Mouse (Mus musculus) embryonic facial prominence, embryonic 11.5 days (tissue): ENCODE data around the gene Etfb. TPM values are rescaled to one million over a fixed set of nuclear protein-coding genes. Genes with fewer than 3 reads are reported as not detected.

Experiments used
- ATAC-seq: fragments of 200-750 bp; cut with Nextera tagmentation; replicated peaks from 2 replicates; pipeline ENCODE4 v1.8.0; 2017; ENCODE audit warnings: low read depth; ENCODE audit not compliant: insufficient number of reproducible peaks, low FRiP score, low TSS enrichment
- DNase-seq: peaks from one replicate; pipeline ENCODE4 v3.0.0-alpha.2; 2015; ENCODE audit warnings: low spot score
- H3K27ac ChIP-seq: fragments of 300-500 bp; sonication (generic); replicated peaks from 2 replicates; pipeline ENCODE4 v1.5.1; 2014; ENCODE audit warnings: mild to moderate bottlenecking, low read depth, low read length, control low read depth
- H3K27me3 ChIP-seq: fragments of 300-500 bp; sonication (generic); 2 replicates; pipeline ENCODE4 v1.6.1; 2014; ENCODE audit warnings: mild to moderate bottlenecking, low read length, moderate library complexity, mixed read lengths; ENCODE audit not compliant: control insufficient read depth, insufficient read depth
- H3K36me3 ChIP-seq: fragments of 300-500 bp; sonication (generic); replicated peaks from 2 replicates; pipeline ENCODE4 v1.6.1; 2014; ENCODE audit warnings: low read depth, mild to moderate bottlenecking, low read length, moderate library complexity, mixed read lengths; ENCODE audit not compliant: control insufficient read depth, insufficient read depth
- H3K4me1 ChIP-seq: fragments of 300-500 bp; sonication (generic); 2 replicates; pipeline ENCODE4 v1.6.1; 2014; ENCODE audit warnings: low read length, mixed read lengths; ENCODE audit not compliant: control insufficient read depth, insufficient read depth
- H3K4me2 ChIP-seq: fragments of 300-500 bp; sonication (generic); 2 replicates; pipeline ENCODE4 v1.6.1; 2014; ENCODE audit warnings: low read depth, mild to moderate bottlenecking, control low read depth, low read length, moderate library complexity
- H3K4me3 ChIP-seq: fragments of 300-500 bp; sonication (generic); 2 replicates; pipeline ENCODE4 v1.5.1; 2014; ENCODE audit warnings: low read depth, low read length, control low read depth
- H3K9ac ChIP-seq: fragments of 300-500 bp; sonication (generic); replicated peaks from 2 replicates; pipeline ENCODE4 v1.6.1; 2014; ENCODE audit warnings: mild to moderate bottlenecking, control low read depth, low read length
- H3K9me3 ChIP-seq: fragments of 300-500 bp; sonication (generic); replicated peaks from 2 replicates; pipeline ENCODE4 v1.6.1; 2016; ENCODE audit warnings: mild to moderate bottlenecking, low read length, inconsistent platforms, mixed read lengths; ENCODE audit not compliant: control insufficient read depth
- WGBS: fragments of 180-500 bp; shearing (Covaris S2); extraction: QIAGEN DNeasy Blood & Tissue Kit; methylation state at CpG from one replicate; pipeline ENCODE4 v1.1.7; 2014; 5-methylcytosine and 5-hydroxymethylcytosine counted together
- polyA plus RNA-seq: library from polyadenylated mRNA; unstranded; fragments of >200 nt; fragmentation: Nextera tagmentation; extraction: Ambion mirVana; gene quantifications from 2 replicates; pipeline ENCODE4 v1.2.1, GENCODE M21; 2014

Etfb gene
- polyA plus RNA-seq, 1 experiment from 2014 or later: 240 TPM

GRCm38 (mm10) chr7:43452609-43453008 is 8.7 kb downstream of the Etfb start:
- ATAC-seq (no peak), DNase-seq (peak; percentile 8)
- 45% methylated on average over 4 of the region's 4 CpGs for WGBS
- Histone ChIP-seq H3K4me2 (no peak overlapping the region), H3K27me3 (no peaks in the 10 kb centered on the region), H3K9ac (no peak overlapping the region), H3K4me1 (no peaks in the 10 kb centered on the region), H3K36me3 (peaks cover 4% of the 10 kb centered on the region; the same call in 1 of the 2 replicates), H3K4me3 (no peak overlapping the region), H3K9me3 (no peaks in the 10 kb centered on the region), H3K27ac (no peak overlapping the region)

- Histone ChIP-seq H3K27ac (no peak overlapping the region), H3K4me3 (no peak overlapping the region)
- 92% methylated on average over 14 of the region's 14 CpGs for WGBS
These were observed 9.9 kb downstream of the Etfb start for GRCm38 (mm10) chr7:43453599-43454355.

GRCm38 (mm10) chr7:43454371-43454770 is 10.5 kb downstream of the Etfb start:
- ATAC-seq (no peak), DNase-seq (no peak)
- H3K4me2 ChIP-seq: no peak overlapping the region
- no peak overlapping the region for H3K27ac ChIP-seq
- H3K4me3 ChIP-seq: no peak overlapping the region
- WGBS: 93% methylated on average over 6 of the region's 6 CpGs
- no peaks in the 10 kb centered on the region for H3K9me3 ChIP-seq
- H3K4me1 ChIP-seq: no peaks in the 10 kb centered on the region
- peaks cover 4% of the 10 kb centered on the region; the same call in 1 of the 2 replicates for H3K36me3 ChIP-seq
- no peak overlapping the region for H3K9ac ChIP-seq
- no peaks in the 10 kb centered on the region for H3K27me3 ChIP-seq

More at GRCm38 (mm10) chr7:43453599-43454355, 9.9 kb downstream of the Etfb start:
- Histone ChIP-seq H3K27me3 (no peaks in the 10 kb centered on the region), H3K36me3 (peaks cover 4% of the 10 kb centered on the region; the same call in 1 of the 2 replicates), H3K4me1 (no peaks in the 10 kb centered on the region), H3K9ac (no peak overlapping the region), H3K9me3 (no peaks in the 10 kb centered on the region), H3K4me2 (no peak overlapping the region)
- DNase-seq (no peak), ATAC-seq (no peak)

- H3K4me3 ChIP-seq: no peak within 1 kb of the TSS
- no peaks in the 10 kb centered on the region; the same call in 1 of the 2 replicates for H3K27me3 ChIP-seq
- ATAC-seq (no peak), DNase-seq (no peak)
- H3K4me2 ChIP-seq: no peak within 1 kb of the TSS
- no peaks in the 10 kb centered on the region for H3K36me3 ChIP-seq
- H3K27ac ChIP-seq: no peak within 1 kb of the TSS
- no peaks in the 10 kb centered on the region for H3K4me1 ChIP-seq
- H3K9ac ChIP-seq: no peak within 1 kb of the TSS
- no peaks in the 10 kb centered on the region for H3K9me3 ChIP-seq
- WGBS: 73% methylated on average over 4 of the region's 4 CpGs
These were observed 19.0 kb downstream of the Etfb start, which contains the start of gene Vsig10l for GRCm38 (mm10) chr7:43462851-43463250. TSS of gene Vsig10l (plus strand) at chr7:43463151.

GRCm38 (mm10) chr7:43463976-43464375 is 20.1 kb downstream of the Etfb start:
- no peak overlapping the region for H3K4me3 ChIP-seq

GRCm38 (mm10) chr7:43464864-43465343 is 21.0 kb downstream of the Etfb start:
- Histone ChIP-seq H3K27ac (no peak overlapping the region), H3K4me1 (no peaks in the 10 kb centered on the region), H3K4me3 (peak overlapping the region; percentile 38), H3K36me3 (no peaks in the 10 kb centered on the region), H3K27me3 (no peaks in the 10 kb centered on the region; the same call in 1 of the 2 replicates), H3K9ac (peak overlapping the region; percentile 50), H3K4me2 (peak overlapping the region; percentile 78), H3K9me3 (no peaks in the 10 kb centered on the region)
- WGBS: 10% methylated on average over 34 of the region's 35 CpGs
- ATAC-seq (no peak), DNase-seq (peak; percentile 63)

More at GRCm38 (mm10) chr7:43463976-43464375, 20.1 kb downstream of the Etfb start:
- WGBS: 84% methylated on average over 7 of the region's 7 CpGs
- H3K4me1 ChIP-seq: no peaks in the 10 kb centered on the region
- no peaks in the 10 kb centered on the region for H3K36me3 ChIP-seq
- ATAC-seq (no peak), DNase-seq (no peak)
- H3K9me3 ChIP-seq: no peaks in the 10 kb centered on the region
- no peak overlapping the region for H3K4me2 ChIP-seq
- no peak overlapping the region for H3K27ac ChIP-seq
- no peak overlapping the region for H3K9ac ChIP-seq
- no peaks in the 10 kb centered on the region; the same call in 1 of the 2 replicates for H3K27me3 ChIP-seq

GRCm38 (mm10) chr7:43465344-43466098 is 21.6 kb downstream of the Etfb start:
- DNase-seq (peak; percentile 82), ATAC-seq (peak; percentile 73)
- Histone ChIP-seq H3K9ac (peak overlapping the region; percentile 50), H3K4me2 (peak overlapping the region; percentile 78), H3K4me1 (no peaks in the 10 kb centered on the region), H3K27me3 (no peaks in the 10 kb centered on the region; the same call in 1 of the 2 replicates), H3K9me3 (no peaks in the 10 kb centered on the region), H3K4me3 (peak overlapping the region; percentile 38), H3K36me3 (no peaks in the 10 kb centered on the region), H3K27ac (no peak overlapping the region)
- under 1% methylated on average over 33 of the region's 33 CpGs for WGBS
